Mouse (Mus musculus): ENCODE results near the gene Grm5. TPM values are rescaled to one million over a fixed set of nuclear protein-coding genes. Genes with fewer than 3 reads are reported as not detected.

Grm5 gene
- polyA plus RNA-seq, 1 experiment from 2014 or later, result 2.2 TPM

DNA sequence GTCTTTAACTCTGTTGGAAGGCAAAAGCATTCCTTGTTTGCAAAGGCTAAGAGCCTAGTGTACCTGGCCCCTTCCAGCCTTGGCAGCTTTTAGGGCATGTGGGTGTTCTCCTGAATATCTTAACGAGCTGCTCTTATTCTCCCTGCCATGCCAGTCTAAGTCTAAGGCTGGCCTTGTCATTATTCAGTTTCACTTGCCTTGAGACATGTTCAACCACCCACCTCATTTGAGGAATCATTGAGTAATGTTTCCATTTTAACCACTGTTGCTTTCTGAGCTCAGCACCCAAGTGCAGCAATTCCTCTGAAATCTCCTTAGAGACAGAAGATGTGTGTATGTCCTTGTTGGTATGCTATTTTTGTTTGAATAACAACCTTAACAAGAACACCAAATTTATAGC, 134.7 kb downstream of the Grm5 start:
- Histone ChIP-seq H3K36me3 (no peaks in the 10 kb centered on the region), H3K27ac (no peak overlapping the region), H3K9me3 (replicated peaks) (no peaks in the 10 kb centered on the region), H3K4me2 (replicated peaks) (no peak overlapping the region), H3K4me3 (no peak overlapping the region), H3K9ac (no peak overlapping the region), H3K4me1 (no peaks in the 10 kb centered on the region), H3K27me3 (no peaks in the 10 kb centered on the region)
- ATAC-seq (ENCODE audit: low FRiP score), result no peak
- WGBS, result 80% methylated on average over 1 of the region's 1 CpGs

DNA sequence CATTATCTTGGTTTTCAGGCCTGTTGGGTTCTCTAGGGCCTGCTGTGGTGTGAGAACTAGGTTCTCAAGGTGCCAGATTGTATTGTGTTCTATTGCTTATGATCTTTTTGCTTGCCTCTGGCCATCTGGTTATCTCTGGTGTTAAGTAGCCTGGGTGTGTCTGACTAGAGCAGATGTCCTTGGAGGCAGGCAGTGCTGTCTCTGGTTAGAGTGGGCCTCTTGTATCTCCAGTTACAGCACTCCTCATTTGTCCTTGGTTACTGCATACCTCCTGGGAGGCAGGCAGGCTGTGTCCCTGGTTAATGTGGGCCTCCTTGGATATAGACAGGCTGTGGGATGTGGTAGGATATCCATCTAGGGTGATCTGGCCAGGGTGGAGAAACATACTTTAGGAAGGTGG, 150.5 kb downstream of the Grm5 start:
- no peak overlapping the region for H3K27ac ChIP-seq
- no peaks in the 10 kb centered on the region for H3K9me3 ChIP-seq (replicated peaks)
- no peak overlapping the region for H3K9ac ChIP-seq
- H3K4me1 ChIP-seq, result no peaks in the 10 kb centered on the region
- H3K4me3 ChIP-seq, result no peak overlapping the region
- no peaks in the 10 kb centered on the region for H3K27me3 ChIP-seq
- no peak for ATAC-seq (ENCODE audit: low FRiP score)
- H3K36me3 ChIP-seq, result no peaks in the 10 kb centered on the region
- no peak overlapping the region for H3K4me2 ChIP-seq (replicated peaks)

GRCm38 (mm10) chr7:87761945-87762344, 178.0 kb downstream of the Grm5 start:
- 62% methylated on average over 2 of the region's 2 CpGs for WGBS
- Histone ChIP-seq H3K4me3 (no peak overlapping the region), H3K27ac (no peak overlapping the region), H3K27me3 (no peaks in the 10 kb centered on the region), H3K9ac (no peak overlapping the region), H3K4me1 (0 out of 2 replicates have a peak, but pooled peaks cover 3% of the 10 kb centered on the region), H3K9me3 (replicated peaks) (no peaks in the 10 kb centered on the region), H3K36me3 (no peaks in the 10 kb centered on the region), H3K4me2 (replicated peaks) (no peak overlapping the region)
- ATAC-seq (ENCODE audit: low FRiP score), result no peak

DNA sequence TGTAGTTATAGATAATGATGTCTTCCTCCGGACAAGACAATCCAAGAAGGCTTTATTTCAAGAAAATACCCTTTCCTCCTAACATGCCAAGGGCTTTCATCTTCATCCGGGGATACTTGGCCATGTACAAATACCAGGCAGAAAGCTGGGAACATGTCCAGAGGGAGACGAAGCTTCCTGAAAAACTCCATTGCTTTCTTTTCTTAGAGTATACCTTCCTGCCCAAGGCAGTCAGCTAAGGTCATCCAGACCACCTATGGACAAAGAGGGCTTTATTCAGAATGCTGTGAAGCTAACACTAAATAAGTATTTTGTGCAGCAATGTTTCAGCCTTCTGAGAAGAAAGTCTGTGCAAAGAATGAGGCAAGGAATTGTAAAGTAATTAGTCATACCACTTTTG, 178.4 kb downstream of the Grm5 start:
- Histone ChIP-seq H3K27ac (no peak overlapping the region), H3K9ac (no peak overlapping the region), H3K4me1 (0 out of 2 replicates have a peak, but pooled peaks cover 3% of the 10 kb centered on the region), H3K9me3 (replicated peaks) (no peaks in the 10 kb centered on the region), H3K4me2 (replicated peaks) (no peak overlapping the region), H3K27me3 (no peaks in the 10 kb centered on the region), H3K4me3 (no peak overlapping the region), H3K36me3 (no peaks in the 10 kb centered on the region)
- ATAC-seq (ENCODE audit: low FRiP score), result no peak
- WGBS, result 36% methylated on average over 3 of the region's 3 CpGs

- ATAC-seq (ENCODE audit: low FRiP score), result no peak
- no peaks in the 10 kb centered on the region for H3K9me3 ChIP-seq (replicated peaks)
- WGBS, result 90% methylated on average over 1 of the region's 1 CpGs
These were observed 203.6 kb downstream of the Grm5 start for GRCm38 (mm10) chr7:87787560-87787959.

GRCm38 (mm10) chr7:87788963-87789362, 205.0 kb downstream of the Grm5 start:
- Histone ChIP-seq H3K36me3 (no peaks in the 10 kb centered on the region), H3K27me3 (no peaks in the 10 kb centered on the region), H3K9ac (no peak overlapping the region), H3K27ac (no peak overlapping the region), H3K4me2 (replicated peaks) (no peak overlapping the region), H3K9me3 (replicated peaks) (no peaks in the 10 kb centered on the region), H3K4me3 (no peak overlapping the region), H3K4me1 (no peaks in the 10 kb centered on the region)
- no peak for ATAC-seq (ENCODE audit: low FRiP score)

More at GRCm38 (mm10) chr7:87787560-87787959, 203.6 kb downstream of the Grm5 start:
- Histone ChIP-seq H3K27ac (no peak overlapping the region), H3K27me3 (no peaks in the 10 kb centered on the region), H3K4me3 (no peak overlapping the region), H3K36me3 (no peaks in the 10 kb centered on the region), H3K4me2 (replicated peaks) (no peak overlapping the region), H3K4me1 (no peaks in the 10 kb centered on the region), H3K9ac (no peak overlapping the region)

GRCm38 (mm10) chr7:87793896-87794295, 209.9 kb downstream of the Grm5 start:
- Histone ChIP-seq H3K4me1 (no peaks in the 10 kb centered on the region), H3K27ac (no peak overlapping the region), H3K36me3 (no peaks in the 10 kb centered on the region), H3K9ac (no peak overlapping the region), H3K4me2 (replicated peaks) (no peak overlapping the region), H3K9me3 (replicated peaks) (no peaks in the 10 kb centered on the region), H3K4me3 (no peak overlapping the region), H3K27me3 (no peaks in the 10 kb centered on the region)
- WGBS, result 63% methylated on average over 4 of the region's 4 CpGs
- no peak for ATAC-seq (ENCODE audit: low FRiP score)

- no peak overlapping the region for H3K27ac ChIP-seq
These were observed 240.9 kb downstream of the Grm5 start for GRCm38 (mm10) chr7:87824898-87825297.

GRCm38 (mm10) chr7:87834669-87835068, 250.7 kb downstream of the Grm5 start:
- no peak overlapping the region for H3K4me3 ChIP-seq
- no peaks in the 10 kb centered on the region for H3K9me3 ChIP-seq (replicated peaks)
- no peaks in the 10 kb centered on the region for H3K4me1 ChIP-seq
- 66% methylated on average over 4 of the region's 4 CpGs for WGBS
- ATAC-seq (ENCODE audit: low FRiP score), result no peak
- no peaks in the 10 kb centered on the region for H3K36me3 ChIP-seq
- H3K9ac ChIP-seq, result no peak overlapping the region
- H3K27ac ChIP-seq, result no peak overlapping the region
- H3K27me3 ChIP-seq, result no peaks in the 10 kb centered on the region
- H3K4me2 ChIP-seq (replicated peaks), result no peak overlapping the region

More at GRCm38 (mm10) chr7:87824898-87825297, 240.9 kb downstream of the Grm5 start:
- Histone ChIP-seq H3K4me1 (no peaks in the 10 kb centered on the region), H3K36me3 (no peaks in the 10 kb centered on the region), H3K4me3 (no peak overlapping the region), H3K4me2 (replicated peaks) (no peak overlapping the region), H3K9me3 (replicated peaks) (no peaks in the 10 kb centered on the region), H3K9ac (no peak overlapping the region), H3K27me3 (no peaks in the 10 kb centered on the region)
- no peak for ATAC-seq (ENCODE audit: low FRiP score)
- WGBS, result 70% methylated on average over 1 of the region's 1 CpGs

DNA sequence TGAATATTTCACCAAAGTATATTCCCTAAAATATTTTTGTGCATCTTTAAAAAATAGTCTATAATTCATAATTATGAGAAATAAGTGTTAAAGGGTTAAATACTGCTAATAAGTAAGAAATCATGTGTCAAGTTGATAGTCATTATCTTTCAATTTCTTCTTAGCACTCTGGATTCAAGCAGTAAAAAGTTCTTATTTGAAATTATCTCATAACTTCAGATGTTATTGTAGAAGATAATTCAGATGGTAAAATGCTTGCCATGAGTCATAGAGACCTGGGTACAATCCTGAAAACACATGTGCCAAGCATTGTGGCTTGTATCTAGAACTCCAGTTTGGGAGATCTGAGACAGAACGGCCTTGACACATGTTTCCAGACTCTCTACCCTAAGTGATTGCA, 254.6 kb downstream of the Grm5 start:
- Histone ChIP-seq H3K4me2 (replicated peaks) (no peak overlapping the region), H3K36me3 (no peaks in the 10 kb centered on the region), H3K27ac (no peak overlapping the region), H3K4me3 (no peak overlapping the region), H3K9ac (no peak overlapping the region), H3K9me3 (replicated peaks) (no peaks in the 10 kb centered on the region), H3K4me1 (no peaks in the 10 kb centered on the region), H3K27me3 (no peaks in the 10 kb centered on the region)
- ATAC-seq (ENCODE audit: low FRiP score), result no peak
- 97% methylated on average over 1 of the region's 1 CpGs for whole genome bisulfite sequencing

DNA sequence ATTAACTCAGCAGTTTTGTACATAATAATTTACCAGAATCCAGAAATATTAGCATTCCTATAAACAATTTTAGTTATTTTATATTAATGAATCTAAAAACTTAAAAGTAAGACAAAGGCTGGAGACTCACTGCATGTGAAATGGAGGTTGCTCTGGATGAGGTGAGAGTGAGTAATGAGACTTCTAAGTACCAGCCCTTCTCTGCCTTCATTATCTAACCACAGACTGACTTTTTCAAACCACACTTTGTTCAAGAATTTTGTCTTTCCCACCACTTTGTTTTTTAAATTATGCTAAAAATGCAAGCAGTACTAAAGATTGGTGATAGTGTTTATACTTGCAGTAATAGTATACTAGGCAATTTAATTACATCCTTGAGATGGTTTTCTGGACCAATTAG, 259.5 kb downstream of the Grm5 start:
- no peaks in the 10 kb centered on the region for H3K4me1 ChIP-seq
- no peaks in the 10 kb centered on the region for H3K9me3 ChIP-seq (replicated peaks)

GRCm38 (mm10) chr7:87846082-87846481, 262.1 kb downstream of the Grm5 start:
- H3K4me1 ChIP-seq, result no peaks in the 10 kb centered on the region
- H3K27me3 ChIP-seq, result no peaks in the 10 kb centered on the region
- no peak for ATAC-seq (ENCODE audit: low FRiP score)
- no peak overlapping the region for H3K4me2 ChIP-seq (replicated peaks)
- H3K9ac ChIP-seq, result no peak overlapping the region
- no peak overlapping the region for H3K4me3 ChIP-seq
- no peak overlapping the region for H3K27ac ChIP-seq
- H3K36me3 ChIP-seq, result no peaks in the 10 kb centered on the region
- H3K9me3 ChIP-seq (replicated peaks), result no peaks in the 10 kb centered on the region

More for the DNA sequence above, 259.5 kb downstream of the Grm5 start:
- Histone ChIP-seq H3K36me3 (no peaks in the 10 kb centered on the region), H3K27me3 (no peaks in the 10 kb centered on the region), H3K27ac (no peak overlapping the region), H3K9ac (no peak overlapping the region), H3K4me3 (no peak overlapping the region), H3K4me2 (replicated peaks) (no peak overlapping the region)
- ATAC-seq (ENCODE audit: low FRiP score), result no peak

DNA sequence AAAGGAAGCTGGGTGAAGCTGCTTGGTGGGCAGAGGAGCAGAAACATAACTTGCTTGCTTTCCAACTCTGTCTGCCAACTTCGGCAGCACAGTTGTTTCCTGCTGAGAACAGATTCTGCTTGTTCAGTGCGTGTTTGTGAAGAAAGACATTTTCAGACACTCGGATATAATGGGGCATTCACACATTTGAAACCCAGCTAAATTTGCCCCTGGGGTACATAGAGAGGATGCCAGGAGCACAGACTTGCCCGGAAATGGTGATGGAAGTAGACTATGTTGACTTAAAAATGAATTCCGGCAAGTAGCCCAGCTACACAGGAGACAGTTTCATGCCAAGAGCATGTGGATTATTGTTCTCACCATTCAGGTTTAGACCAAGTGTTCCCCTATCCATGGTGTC, 342.0 kb downstream of the Grm5 start:
- H3K9me3 ChIP-seq (replicated peaks), result no peaks in the 10 kb centered on the region
- H3K36me3 ChIP-seq, result no peaks in the 10 kb centered on the region
- no peak overlapping the region for H3K27ac ChIP-seq
- no peaks in the 10 kb centered on the region for H3K27me3 ChIP-seq
- H3K4me3 ChIP-seq, result no peak overlapping the region
- WGBS, result 49% methylated on average over 5 of the region's 5 CpGs
- H3K4me2 ChIP-seq (replicated peaks), result no peak overlapping the region
- no peak overlapping the region for H3K9ac ChIP-seq
- H3K4me1 ChIP-seq, result no peaks in the 10 kb centered on the region
- no peak for ATAC-seq (ENCODE audit: low FRiP score)

DNA sequence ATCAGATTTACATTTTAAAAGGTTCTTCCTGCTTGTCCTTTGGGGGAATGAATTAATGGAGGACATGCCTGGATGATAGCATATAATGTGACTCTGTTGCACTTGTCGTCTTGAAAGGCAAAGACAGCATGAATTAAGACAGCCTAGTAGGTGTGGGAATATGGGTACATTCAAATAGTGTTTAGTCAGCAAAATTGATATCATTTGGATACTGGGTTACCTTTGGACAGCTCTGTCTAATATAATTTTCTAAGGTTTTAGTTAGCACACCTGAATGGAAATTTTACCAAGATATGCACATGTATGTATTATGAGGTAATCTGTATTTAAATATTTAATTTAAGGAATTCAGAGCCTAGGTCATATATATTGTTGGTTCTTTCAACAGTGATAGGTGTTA, 353.4 kb downstream of the Grm5 start:
- Histone ChIP-seq H3K27me3 (no peaks in the 10 kb centered on the region), H3K4me3 (no peak overlapping the region), H3K9me3 (replicated peaks) (no peaks in the 10 kb centered on the region), H3K9ac (no peak overlapping the region), H3K4me2 (replicated peaks) (no peak overlapping the region), H3K27ac (no peak overlapping the region), H3K4me1 (no peaks in the 10 kb centered on the region), H3K36me3 (no peaks in the 10 kb centered on the region)
- no peak for ATAC-seq (ENCODE audit: low FRiP score)
- 43% methylated on average over 1 of the region's 1 CpGs for WGBS

All from hindbrain, embryonic 12.5 days (tissue).